ENCODE assay signal across 20 mouse cellular contexts in the genomic region with DNA sequence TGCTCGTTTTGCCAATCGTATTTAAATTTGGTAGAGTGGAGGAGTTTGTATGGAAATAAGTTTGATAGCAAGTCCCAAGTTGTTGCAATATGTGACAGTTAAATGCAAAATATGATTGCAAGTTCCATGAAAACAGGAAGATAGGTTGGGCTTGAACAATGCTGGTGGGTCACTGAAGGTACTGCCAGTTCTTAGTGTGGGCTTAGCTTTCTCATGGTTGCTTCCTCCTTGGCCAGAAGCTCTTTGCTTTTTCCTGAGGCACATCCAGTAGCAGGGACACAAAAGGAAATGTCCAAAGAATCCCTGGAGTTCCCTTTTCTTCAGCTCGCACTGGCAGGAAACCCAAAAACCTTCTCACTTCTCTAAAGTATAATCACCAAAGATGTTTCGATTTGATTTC. TPM values are rescaled to one million over a fixed set of nuclear protein-coding genes. Genes with fewer than 3 reads are reported as not detected.
A peak's percentile ranks its signal among the peaks of the same experiment; 100 is the strongest.
DNase-seq lines count a peak whose midpoint lies in the region; ATAC-seq lines count a peak whose summit lies in the region.
"Had no signal": no experiment of that assay in that cellular context is flagged by ENCODE, and none has a peak within 500 bp of the region (broad histone marks: within the 10 kb centered on the region; RNA-seq: fewer than 3 reads in every experiment).

No protein-coding gene starts in this region.

- no peaks in the 10 kb centered on the region for H3K9me3 ChIP-seq in kidney, embryonic 15.5 days (replicated peaks)

- H3K9ac ChIP-seq in kidney, embryonic 15.5 days, result no peak overlapping the region
- H3K9ac ChIP-seq: forebrain, embryonic 12.5 days; hindbrain, embryonic 13.5 days; lung, embryonic 14.5 days; midbrain, embryonic 15.5 days had no signal

- H3K4me1 ChIP-seq in kidney, embryonic 15.5 days, result no peaks in the 10 kb centered on the region
- H3K4me1 ChIP-seq: forebrain, embryonic 12.5 days; hindbrain, embryonic 13.5 days; limb, embryonic 10.5 days; midbrain, embryonic 15.5 days had no signal

- no peak overlapping the region for H3K4me3 ChIP-seq in kidney, embryonic 15.5 days (replicated peaks)
- H3K4me3 ChIP-seq: forebrain, embryonic 12.5 days; hindbrain, embryonic 13.5 days; limb, embryonic 10.5 days; midbrain, embryonic 15.5 days; myocyte had no signal

- H3K27ac ChIP-seq in kidney, embryonic 15.5 days, result no peak overlapping the region
- H3K27ac ChIP-seq: forebrain, embryonic 12.5 days; hindbrain, embryonic 13.5 days; limb, embryonic 10.5 days; midbrain, embryonic 15.5 days had no signal

- no peak for ATAC-seq in kidney, embryonic 15.5 days (replicated peaks; ENCODE audit: low FRiP score)
- ATAC-seq in common myeloid progenitor, adult 5-6 weeks (replicated peaks; ENCODE audit: low read depth, poor library complexity, severe bottlenecking), result peak; percentile 24; the same call in 1 of the 2 replicates
- ATAC-seq: CD4-positive, CD25-positive, alpha-beta regulatory T cell, adult 4 months; inflammation-experienced regulatory T-cells, adult 6 months; midbrain, embryonic 15.5 days; Patski had no signal

- no peaks in the 10 kb centered on the region for H3K36me3 ChIP-seq in kidney, embryonic 15.5 days
- H3K36me3 ChIP-seq: forebrain, embryonic 12.5 days; hindbrain, embryonic 13.5 days; limb, embryonic 10.5 days; midbrain, embryonic 15.5 days had no signal

- H3K27me3 ChIP-seq in kidney, embryonic 15.5 days, result no peaks in the 10 kb centered on the region
- H3K27me3 ChIP-seq: forebrain, embryonic 12.5 days; hindbrain, embryonic 13.5 days; midbrain, embryonic 15.5 days; Patski had no signal

- peak; percentile 17 for DNase-seq in adrenal gland, postnatal 14 days
- no peak for DNase-seq in adrenal gland, adult 18-20 months (ENCODE audit: low spot score in 2 of 2)
- DNase-seq in heart, adult 9 months (ENCODE audit: low spot score in 2 of 2), result peak; percentile 36 to 55
- DNase-seq in heart, postnatal 10 days, result no peak
- DNase-seq in kidney, postnatal 14 days, result peak; percentile 44
- no peak for DNase-seq in frontal cortex, postnatal 10 days (ENCODE audit: low spot score in 2 of 2)
- DNase-seq: cerebellum, adult 8-10 months; gastrocnemius, postnatal 25 days; lung, embryonic 14.5 days; thymus, postnatal 14 days had no signal

- no peak overlapping the region for H3K4me2 ChIP-seq in kidney, embryonic 15.5 days
- H3K4me2 ChIP-seq: forebrain, embryonic 12.5 days; hindbrain, embryonic 13.5 days; lung, embryonic 14.5 days; midbrain, embryonic 15.5 days had no signal

- intact Hi-C loops in heart, postnatal 10 days (cut with DNase I), result loop anchor here (2.0 to 5.0 kb wide), 2 partner anchors 34 to 576 kb away; no protein-coding TSS in a partner anchor

- 86% methylated on average over 4 of the region's 4 CpGs for WGBS in kidney, embryonic 15.5 days

RNA-seq across cellular contexts. Expression of a gene that starts 22.3 kb away (rescaled TPM):
- 49.6 and 55.5 TPM in 2 replicates for total RNA-seq in adrenal gland, postnatal 14 days (2021)
- 10 to 100 TPM; 23.4 to 26.1 TPM for total RNA-seq in adrenal gland, adult 18-20 months (2021)
- total RNA-seq in heart, postnatal 10 days (2021), result 10 to 100 TPM; 42.7 to 50.4 TPM
- polyA plus RNA-seq in kidney, embryonic 15.5 days (2015; fragmentation: Nextera tagmentation; extraction: Ambion mirVana), result 95.7 and 101 TPM in 2 replicates
- total RNA-seq in common myeloid progenitor, adult 5-6 weeks (2017), result 64.8 and 82.6 TPM in 2 replicates

Comparison
In these comparisons a context has a peak if more than half of its experiments do, and no peak if none do; other contexts are left out.
1. DNase-seq: peak in adrenal gland, postnatal 14 days (single experiment), heart, adult 9 months (2 of 2) and kidney, postnatal 14 days (single experiment); none in adrenal gland, adult 18-20 months (0 of 2), heart, postnatal 10 days (0 of 2) and frontal cortex, postnatal 10 days (0 of 2).